Mouse (Mus musculus) CD8-positive naive resting alpha-beta T cell, adult 57 days (primary cell): Measurements from ENCODE around the gene Usp37. TPM values are rescaled to one million over a fixed set of nuclear protein-coding genes. Genes with fewer than 3 reads are reported as not detected.

ENCODE experiments used
- total RNA-seq: library from RNA; stranded (reverse); gene quantifications from one replicate; pipeline ENCODE4 v1.2.4, GENCODE M21; 2023

The Usp37 gene
- total RNA-seq, result 27.3 TPM

DNA sequence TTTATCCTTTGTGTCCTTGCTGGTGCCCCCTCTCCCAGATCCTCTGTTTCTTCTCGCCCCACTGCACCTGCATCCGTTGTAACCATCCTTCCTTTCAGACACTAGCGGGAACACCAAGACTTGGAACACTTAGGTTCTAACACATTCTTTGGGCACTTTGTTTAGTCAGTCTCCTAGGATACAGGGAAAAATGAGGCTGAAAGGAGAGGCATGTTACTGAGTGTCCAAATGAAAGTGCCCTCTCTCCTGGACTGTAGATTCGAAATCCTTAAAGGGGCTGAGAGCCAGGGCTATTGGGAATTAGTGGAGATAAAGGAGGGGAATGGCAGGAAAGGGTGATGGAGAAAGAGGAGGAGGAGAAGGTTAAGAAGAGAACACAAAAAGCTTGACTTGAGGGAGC, at the start of gene Usp37:
Gene Usp37 (minus strand): TSS at position 101 of the 400 bp plus-strand sequence.

DNA sequence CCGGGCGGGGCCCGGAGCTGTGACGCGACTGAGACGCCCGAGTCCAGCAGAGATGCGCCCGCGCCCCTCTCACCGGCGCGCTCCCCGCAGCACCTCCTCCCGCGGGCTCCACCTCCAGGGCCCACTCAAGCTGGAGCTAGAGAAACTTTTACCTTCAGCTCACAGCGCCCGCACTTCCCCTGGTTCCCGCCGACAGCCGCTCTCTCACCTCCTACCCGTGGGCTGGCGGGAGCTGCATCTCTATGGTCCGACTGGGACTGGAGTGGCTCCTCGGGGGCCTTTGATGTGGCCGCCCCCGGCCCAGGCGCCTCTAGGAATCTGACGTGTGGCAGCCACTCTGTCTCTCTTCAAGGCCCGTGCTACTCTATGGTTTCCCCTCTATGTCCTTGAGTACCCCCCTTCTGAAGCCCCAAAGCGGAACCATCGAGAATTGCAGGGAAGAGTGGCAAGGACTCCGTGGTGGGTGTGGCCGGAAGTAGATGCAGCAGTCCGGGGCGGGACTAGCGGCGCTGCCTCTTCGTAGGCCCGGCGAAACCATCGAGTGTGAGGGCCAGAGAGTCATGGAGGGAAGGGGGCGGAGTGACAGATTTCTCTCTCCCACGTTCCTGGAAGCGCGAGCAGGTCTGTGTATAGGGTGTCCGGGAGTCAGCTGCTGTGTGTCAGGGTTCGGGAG, 43.8 kb upstream of the Usp37 start, which contains the start of the genes Zfp142 and Bcs1l:
Gene Zfp142 (minus strand): TSS at position 474 of the 673 bp plus-strand sequence.
Gene Bcs1l (plus strand): TSS at position 517 of the 673 bp plus-strand sequence.

DNA sequence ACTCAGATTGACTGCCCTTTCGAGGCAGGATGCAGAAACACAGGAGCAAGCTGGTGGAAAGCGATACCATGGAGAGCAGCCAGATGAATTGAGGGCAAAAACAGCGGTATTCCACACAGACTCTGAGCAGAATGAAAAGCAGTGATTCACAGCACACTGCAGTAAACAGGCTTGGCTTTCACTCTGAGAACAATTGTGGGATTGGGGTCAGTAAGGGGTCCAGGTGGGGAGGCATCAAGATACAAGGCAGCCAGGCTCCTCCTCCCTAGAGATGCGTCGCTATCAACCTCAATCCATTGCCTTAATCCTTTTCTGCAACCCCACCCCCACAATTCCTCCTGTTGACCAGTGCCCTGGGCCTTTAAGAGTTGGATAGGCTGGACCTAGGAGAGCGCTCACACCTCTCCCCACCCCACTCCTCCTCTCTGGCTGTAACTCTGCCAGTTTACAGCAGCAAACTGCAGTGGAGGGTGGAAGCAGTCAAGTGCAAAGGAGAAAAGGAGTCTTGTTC, 1.6 kb downstream of the Usp37 start, which contains the start of gene Plcd4:
Gene Plcd4 (plus strand): TSS at position 438 of the 511 bp plus-strand sequence.

DNA sequence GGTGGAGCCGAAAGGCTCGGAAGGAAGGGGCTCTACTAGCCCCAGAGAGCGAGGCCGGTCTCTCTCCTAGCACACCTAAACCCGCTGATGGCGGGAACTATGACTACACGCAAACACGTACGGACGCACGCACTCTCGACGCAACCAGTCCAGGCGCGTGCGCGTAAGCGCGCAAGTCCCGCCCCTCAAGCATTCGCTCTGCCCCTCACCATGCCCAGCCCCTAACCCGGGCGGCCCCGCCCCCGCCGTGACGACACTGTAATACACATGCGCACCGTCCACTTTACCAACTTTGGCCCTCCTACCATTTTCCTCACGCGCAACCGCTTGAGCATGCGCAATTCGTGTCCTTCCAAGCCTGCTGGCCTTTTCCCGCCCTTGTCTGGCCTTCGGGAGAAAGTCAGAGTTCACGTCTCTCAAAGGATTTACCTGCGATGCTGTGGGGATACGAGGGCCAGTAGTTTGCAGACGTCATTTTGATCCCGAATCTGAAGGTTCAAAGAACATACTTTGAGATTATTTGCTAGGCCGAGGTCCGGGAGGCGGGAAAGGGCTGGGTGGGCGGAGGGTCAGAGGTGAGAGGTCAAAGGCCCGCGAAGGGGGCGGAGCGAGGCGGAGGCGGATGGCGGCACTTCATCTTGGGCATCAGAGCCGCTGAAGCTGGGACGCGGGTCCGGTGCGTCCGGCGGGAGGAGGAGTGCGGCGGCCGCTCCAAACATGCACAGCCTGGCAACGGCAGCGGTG, 38.2 kb downstream of the Usp37 start, which contains the start of gene Cnot9:
Gene Cnot9 (plus strand): TSS at position 338 of the 744 bp plus-strand sequence.

DNA sequence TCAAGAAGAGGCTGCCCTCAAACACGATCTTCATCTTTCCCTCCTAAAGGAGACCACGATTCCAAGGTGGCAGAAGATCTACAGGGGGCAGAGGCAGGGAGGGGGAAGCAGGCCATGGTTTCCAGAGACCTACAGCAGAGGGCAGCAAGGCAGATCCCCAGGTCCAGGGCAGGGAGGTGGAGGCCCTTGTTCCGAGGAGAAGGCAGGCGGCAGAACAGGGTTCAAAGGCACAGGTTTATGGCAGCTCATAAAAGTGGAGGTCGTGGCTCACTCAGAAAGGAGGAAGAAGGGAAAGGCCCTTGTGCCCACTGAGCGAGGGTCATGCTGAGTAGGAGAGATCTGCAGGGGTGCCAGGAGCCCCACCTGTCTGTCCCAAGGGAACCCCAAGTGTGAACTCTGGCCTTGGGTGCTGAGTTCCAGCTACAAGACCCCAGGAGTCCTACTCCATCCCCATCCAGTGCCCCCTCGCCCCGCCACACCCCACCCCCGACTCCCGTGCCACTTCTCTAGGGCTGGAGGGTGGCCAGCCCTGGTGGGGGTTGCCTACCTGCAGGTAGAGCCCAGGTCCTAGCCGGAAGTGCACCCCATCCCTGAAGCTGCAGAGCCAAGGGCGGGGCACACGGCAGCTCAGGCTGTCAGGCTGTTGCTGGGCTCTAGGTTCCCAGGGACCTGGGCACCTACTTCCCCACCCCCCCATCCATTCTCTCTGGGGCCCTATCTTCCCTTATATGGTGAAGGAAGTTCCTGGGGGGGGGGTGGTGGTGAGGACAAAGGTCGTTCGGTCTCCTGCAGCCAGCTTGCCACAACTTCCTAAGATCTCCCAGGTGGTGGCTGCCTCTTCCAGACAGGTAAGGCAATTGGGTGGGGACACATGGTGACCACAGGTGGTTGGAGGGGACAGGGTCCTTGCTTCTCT, 135.2 kb downstream of the Usp37 start, which contains the start of gene Vil1:
Gene Vil1 (plus strand): TSS at position 788 of the 916 bp plus-strand sequence.

GRCm38 (mm10) chr1:74390924-74391748, 152.9 kb downstream of the Usp37 start, which contains the start of gene Ctdsp1:
Gene Ctdsp1 (plus strand): TSS chr1:74391509.

Other genes with a start within 250 kb of the Usp37 start
- 1.4 TPM for gene Tmbim1, start 238.7 kb downstream of the Usp37 start, total RNA-seq
- not detected for gene Catip, start 182.2 kb downstream of the Usp37 start, total RNA-seq
- 2.9 TPM for gene Slc11a1, start 169.1 kb downstream of the Usp37 start, total RNA-seq
- gene Ctdsp1, start 152.8 kb downstream of the Usp37 start, total RNA-seq, result 104 TPM
- gene Vil1, start 134.9 kb downstream of the Usp37 start, total RNA-seq, result 2.4 TPM
- gene Cnot9, start 38.2 kb downstream of the Usp37 start, total RNA-seq, result 32.7 TPM
- 0.37 TPM for gene Plcd4, start 1.4 kb downstream of the Usp37 start, total RNA-seq
- gene Zfp142, start 44.0 kb upstream of the Usp37 start, total RNA-seq, result 46.5 TPM
- 10.9 TPM for gene Bcs1l, start 44.0 kb upstream of the Usp37 start, total RNA-seq
- gene Rnf25, start 57.1 kb upstream of the Usp37 start, total RNA-seq, result 51.3 TPM
- gene Stk36, start 57.2 kb upstream of the Usp37 start, total RNA-seq, result not detected
- gene Ttll4, start 117.5 kb upstream of the Usp37 start, total RNA-seq, result 68.1 TPM
- 0.77 TPM for gene Cyp27a1, start 169.3 kb upstream of the Usp37 start, total RNA-seq
- gene Prkag3, start 204.9 kb upstream of the Usp37 start, total RNA-seq, result not detected
- gene Wnt6, start 227.6 kb upstream of the Usp37 start, total RNA-seq, result not detected
- gene Wnt10a, start 247.2 kb upstream of the Usp37 start, total RNA-seq, result 0.31 TPM